Mouse (Mus musculus) kidney, adult 11 months (tissue): ENCODE measurements around the gene Tspoap1.

ENCODE experiments used
- DNase-seq: peaks from one replicate; pipeline ENCODE4 v3.0.0; 2022

Gene Tspoap1

DNA sequence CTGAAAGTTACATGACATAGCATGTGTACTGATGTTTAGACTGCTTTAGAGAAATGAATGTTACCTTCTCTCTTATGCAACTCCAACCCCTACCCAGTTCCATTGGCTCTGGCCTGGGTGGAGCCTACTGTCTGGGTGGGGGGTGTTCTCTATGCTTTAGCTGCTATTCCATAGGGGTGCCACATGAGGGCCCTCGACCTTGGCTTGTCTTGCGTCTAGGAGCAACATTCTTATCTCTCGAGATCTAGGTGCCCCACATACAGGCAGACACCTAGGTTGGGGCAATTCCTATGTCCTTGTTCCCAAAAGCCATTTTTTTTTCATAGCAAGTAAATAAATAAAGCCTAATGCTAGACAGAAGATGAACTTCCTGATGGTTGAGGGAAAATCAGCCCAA lies 734 bp upstream of the Tspoap1 start:
- DNase-seq: no peak

DNA sequence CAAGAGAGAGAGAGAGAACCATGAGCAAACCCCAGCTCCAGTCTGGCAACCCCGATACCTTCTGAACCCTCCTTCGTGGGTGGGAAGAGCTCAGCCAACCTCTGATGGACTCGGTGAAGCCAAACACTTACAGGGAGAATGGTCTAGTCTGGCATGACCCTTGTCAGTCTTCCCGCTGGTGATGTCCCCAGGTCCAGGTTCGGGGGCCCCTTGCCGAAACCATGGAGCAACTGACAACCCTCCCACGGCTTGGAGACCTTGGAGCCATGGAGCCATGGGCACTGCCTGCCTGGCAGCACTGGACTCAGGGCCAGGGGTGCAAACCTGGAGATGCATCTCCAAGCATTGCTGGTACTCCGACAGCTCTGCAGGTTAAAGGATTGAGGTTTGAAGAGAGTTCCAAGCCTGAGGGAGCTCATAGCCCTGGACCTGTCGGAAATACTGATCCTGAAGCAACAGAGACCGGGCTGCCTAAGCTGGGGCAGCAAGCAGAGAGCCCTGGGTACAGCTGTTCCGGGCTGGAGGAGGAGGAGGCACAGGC lies 910 bp downstream of the Tspoap1 start:
- DNase-seq: no peak

DNA sequence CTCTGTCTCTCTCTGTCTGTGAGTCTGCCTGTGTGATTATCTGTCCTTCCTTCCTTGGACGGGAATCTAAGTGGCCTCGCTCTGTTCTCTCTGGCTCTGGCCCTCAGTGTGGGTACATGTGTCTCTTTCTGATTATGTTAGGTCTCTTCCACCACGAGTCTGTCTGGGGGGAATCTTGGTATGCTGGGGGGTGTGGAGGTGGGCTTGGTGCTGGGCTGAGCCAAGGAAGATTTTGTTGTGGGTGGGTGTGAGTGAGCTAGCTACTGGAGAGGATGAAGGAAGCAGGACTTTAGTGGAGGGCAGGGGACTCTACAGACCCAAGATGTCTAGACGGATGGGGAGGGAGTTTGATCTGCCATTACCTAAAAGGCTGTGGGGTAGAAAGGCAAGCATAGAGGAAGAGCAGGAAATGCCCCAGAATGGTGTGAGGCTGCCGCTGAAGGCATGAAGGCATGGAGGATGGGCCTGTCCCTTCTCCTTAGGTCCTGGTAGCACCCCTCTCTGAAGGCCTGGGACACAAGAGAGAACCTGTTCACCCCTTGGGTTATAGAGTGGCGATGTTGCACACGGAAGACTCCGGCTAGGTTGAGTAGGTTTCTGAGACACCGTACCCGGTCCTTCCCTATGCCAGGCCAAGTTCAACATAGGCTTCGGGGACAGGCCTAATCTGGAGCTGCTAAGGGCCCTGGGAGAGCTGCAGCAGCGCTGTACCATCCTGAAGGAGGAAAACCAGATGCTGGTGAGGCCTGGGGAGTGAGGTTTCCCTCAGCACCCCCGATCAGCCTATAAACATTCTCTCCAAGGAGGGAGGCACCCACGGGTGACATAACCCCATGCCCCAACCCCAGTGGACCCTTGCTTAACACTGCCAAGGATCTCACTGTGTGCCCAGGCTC lies 1.7 kb downstream of the Tspoap1 start:
- DNase-seq: no peak

DNA sequence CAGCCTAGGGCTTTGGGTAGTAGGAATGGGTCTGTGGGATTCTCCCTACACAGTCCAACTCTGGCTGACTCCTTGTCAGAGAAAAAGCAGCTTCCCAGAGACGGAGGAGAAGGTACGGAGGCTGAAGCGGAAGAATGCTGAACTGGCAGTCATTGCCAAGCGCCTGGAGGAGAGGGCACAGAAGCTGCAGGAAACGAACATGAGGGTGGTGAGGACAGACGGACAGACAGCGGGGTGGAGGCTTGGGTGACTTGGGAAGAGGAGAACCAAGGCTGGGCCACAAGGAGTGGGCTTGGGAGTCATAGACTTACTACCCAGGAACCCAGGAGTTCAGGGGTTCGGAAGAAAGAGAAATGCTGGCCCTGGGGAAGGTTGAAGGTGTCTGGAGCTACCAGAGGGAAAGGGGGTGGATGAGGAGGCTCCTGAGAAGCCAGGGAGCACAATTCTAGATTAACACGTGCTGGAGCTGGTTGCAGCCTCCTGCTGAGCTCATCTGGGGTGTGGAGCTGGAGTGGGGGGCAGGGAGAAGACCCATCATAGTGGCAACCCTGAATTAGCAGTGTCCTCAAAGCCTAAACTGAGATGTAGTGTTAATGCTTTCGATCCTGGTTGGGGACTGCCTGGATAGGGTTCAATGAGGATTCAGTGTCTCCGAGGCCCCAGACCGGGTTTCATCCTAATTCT lies 2.5 kb downstream of the Tspoap1 start:
- DNase-seq: no peak

DNA sequence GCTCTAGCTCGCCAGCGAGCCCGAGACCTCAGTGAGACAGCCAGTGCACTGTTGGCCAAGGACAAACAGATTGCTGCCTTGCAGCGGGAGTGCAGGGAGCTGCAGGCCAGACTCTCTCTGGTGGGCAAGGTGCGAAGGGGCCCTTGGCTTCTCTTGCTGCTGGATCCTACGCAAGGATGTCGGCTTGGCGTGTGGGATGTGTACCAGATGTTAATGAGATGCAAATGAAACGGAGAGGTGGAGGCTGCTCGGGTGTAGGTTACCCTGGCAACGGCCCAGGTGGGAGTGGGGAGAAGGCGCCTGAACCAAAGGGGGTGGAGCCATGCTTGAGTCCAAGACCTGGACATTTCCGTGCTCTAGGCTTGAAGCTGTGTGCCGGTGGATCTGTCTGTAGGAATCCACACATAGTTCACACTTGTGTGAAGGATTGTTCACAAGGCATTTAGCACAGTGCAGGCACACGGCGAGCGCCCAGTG lies 3.2 kb downstream of the Tspoap1 start:
- DNase-seq: peak; percentile 67

DNA sequence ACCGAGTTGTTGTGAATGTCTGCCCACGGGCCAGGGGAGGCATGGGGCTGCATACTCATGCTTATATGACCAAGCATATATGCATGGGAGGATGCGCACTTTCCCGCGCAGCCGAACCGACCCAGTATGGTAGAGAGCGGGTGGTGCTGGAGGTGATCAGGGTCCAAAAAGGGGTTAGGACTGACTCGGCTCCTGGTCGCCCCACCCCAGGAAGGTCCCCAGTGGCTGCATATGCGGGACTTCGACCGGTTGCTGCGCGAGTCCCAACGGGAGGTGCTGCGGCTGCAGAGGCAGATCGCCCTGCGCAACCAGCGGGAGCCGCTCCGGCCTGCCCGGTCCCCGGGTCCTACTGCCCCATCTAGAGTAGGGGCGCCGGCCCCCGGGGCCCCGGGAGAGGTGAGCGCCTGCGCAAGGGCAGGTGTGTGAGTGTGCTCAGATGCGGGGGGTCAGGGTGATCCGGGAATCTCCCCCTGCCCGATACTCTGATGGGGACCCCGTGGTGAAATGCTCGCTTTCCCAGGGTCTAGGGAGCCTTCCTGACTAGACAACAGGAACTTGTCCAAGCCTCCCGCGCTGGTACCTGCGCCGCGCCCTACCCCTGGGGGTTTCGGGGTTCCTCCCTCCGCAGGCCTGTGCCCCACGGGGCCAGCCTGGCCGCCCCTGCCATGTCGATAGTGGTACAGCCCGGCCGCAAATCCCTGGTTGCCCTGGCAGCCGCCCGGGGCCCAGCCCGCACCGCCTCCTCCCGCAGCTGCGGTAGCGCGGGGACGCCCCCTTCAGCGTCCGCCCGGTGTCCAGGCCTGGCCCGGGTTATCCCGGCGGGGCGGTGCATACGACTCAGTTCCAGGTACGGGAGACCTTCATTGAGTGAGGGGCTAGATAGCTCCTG lies 3.9 kb downstream of the Tspoap1 start:
- DNase-seq: peak; percentile 28

DNA sequence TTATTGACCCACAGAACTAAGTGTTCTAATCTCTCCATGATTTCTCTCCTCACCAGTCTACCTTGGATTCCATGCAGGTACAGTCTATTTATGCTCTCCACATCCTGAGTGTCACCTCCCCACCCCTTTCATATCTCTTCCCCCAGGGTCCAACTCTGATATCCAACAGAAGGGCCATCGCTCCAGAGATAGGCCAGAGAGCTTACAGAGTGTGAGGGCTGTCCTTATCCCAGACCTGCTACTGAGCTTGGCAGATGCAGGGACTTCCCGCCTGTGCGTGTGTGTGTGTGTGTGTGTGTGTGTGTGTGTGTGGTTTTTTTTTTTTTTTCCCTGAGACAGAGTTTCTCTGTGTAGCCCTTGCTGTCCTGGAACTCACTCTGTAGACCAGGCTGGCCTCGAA lies 8.4 kb downstream of the Tspoap1 start:
- no peak for DNase-seq

DNA sequence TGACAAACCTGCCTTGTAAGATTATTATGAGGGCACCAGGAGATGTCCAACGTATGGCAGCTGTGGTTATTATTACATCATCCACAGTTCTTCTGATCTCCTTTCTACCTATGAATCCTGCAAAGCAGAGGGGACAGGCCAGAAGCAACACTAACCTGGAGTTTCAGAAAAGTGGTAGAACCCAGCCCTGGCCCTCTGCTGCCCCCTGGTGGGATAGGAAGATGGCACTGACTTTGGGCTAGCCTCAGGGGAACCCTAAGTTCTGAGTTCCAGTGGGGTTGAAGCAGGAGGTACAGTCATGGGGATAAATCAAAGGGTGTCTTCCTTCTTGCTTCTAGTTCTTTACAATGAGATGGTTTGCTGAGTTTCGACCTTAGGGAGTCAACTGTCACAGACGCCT lies 10.6 kb downstream of the Tspoap1 start:
- peak; percentile 50 for DNase-seq

DNA sequence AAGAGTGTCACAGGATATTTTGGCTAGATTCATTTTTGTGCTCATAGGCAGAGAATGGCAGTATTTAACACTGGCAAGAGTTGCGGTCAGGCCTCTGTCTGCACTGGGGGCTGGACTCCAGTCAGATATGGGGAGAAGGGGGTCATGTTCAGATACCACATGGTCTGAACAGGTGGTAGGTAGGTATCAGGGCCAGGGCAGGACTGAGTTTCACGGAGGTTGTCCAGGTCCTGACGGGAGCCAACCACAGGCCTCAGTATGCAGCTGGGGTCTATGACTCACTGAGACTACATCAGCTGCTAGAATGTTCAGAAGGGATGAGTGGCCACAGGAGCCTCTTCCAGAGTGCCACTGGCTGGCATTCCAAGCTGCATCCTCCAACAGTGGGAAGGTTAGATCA lies 12.0 kb downstream of the Tspoap1 start:
- no peak for DNase-seq

DNA sequence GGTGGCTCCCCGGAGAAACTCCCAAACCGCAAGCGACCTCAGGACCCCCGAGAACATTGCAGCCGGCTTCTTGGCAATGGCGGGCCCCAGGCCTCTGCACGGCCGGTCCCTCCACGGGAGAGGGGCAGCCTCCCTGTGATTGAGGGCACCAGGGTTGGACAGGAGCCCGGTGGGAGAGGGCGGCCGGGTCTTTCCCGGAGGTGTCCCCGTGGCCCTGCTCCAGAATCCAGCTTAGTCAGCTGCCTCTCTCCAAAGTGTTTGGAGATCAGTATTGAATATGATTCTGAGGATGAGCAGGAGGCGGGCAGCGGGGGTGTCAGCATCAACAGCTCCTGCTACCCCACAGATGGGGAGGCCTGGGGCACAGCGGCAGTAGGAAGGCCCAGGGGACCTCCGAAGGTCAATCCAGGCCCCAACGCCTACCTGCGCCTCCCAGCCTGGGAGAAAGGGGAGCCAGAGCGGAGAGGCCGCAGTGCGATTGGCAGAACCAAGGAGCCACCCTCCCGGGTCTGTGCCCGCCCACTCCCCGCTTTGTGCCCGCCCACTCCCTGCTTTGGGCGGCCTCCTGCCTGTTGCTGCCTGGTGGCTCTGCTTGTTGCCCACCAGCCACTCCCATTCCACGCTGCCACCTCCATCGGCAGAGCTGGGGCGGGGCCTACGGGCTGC lies 17.9 kb downstream of the Tspoap1 start:
- DNase-seq: peak; percentile 95

DNA sequence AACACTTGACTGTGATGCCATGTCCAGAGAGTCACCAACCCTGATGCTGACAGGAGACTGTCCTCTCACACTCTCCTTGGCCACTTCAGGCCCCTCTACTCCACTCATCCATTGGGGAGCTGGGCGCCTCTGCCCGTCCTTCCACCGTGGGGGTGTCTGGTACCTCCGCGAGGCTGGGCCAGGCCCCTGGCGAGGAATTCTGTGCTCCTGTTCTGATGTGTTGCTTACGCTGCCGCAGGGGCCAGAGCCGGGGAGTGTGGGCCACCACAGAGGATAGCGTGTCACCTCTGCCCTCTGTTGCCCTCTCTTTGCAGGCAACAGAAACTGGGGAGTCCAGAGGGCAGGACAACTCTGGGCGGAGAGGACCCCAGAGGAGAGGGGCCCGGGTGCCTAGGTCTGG lies 18.6 kb downstream of the Tspoap1 start:
- DNase-seq: no peak

DNA sequence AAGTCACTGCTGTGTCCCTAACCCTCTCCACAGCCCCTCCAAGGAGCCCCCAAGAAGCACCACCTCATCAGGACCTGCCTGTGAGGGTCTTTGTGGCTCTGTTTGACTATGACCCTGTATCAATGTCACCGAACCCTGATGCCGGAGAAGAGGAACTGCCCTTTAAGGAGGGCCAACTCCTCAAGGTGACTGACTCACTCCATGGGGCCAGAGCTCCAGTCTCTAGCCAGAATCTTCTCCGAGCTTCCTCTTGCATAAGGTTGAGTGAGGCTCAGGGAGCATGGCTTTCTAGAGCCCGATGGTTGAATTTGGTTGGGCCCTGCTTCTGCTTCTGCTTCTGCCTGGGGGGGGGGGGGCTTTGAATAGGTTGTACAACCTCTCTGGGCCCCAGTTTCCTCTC lies 19.1 kb downstream of the Tspoap1 start:
- DNase-seq: no peak

DNA sequence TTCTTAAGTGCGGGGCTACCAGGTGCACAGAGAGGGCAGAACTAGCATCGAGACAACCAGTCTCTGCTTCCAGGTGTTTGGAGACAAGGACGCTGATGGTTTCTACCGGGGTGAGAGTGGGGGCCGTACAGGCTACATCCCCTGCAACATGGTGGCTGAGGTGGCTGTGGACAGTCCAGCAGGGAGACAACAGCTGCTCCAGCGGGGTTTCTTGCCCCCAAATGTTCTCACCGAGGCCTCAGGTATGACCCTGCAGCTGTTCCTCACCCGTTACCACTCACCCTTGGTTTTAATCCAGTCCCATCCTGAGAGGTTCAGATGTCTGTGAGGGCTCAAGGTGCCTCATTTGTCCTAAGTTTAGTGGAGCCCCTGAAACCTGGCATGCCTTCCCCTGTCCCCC lies 19.8 kb downstream of the Tspoap1 start:
- no peak for DNase-seq

DNA sequence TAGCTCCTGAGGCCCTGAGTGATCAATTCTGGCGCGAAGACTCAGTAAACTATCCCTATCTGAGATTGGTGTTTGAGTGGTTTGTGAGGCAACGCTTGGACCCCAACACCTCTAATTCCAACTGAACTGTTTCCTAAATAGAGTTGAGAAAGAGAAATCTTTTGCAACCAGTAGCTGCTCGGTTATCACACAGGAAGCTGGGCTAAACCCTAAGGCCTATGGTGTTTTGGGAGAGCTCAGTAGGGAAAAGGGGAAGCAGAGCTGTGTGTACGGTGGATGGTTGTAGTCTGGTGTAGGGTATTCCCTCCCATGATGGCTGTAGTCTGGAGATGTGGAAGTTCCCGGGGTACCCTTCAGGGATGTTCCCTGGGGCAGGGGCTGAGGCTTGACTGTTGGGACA lies 29.7 kb downstream of the Tspoap1 start:
- no peak for DNase-seq

DNA sequence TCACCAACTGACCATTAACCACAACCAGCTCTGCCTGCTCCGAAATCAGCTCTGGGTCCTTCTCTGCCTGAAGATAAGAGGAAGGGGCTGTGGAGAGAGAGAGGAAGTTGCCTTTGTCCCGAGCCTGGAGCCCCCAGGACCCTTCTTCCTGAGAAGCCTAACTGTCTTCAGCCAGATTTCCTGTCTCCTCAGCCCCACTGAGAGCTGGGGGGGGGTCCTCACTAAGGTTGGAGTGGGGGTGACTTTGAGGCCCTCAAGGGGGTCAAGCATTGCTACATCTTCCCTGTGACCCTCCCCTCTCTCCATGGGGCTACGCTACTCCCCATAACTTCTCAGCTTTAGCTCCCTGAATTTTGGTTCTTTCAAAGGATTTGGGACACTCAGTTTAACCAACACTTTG lies 33.1 kb downstream of the Tspoap1 start, which contains the start of gene Mpo:
Gene Mpo, plus strand, starts transcription at position 122 of the 400 bp plus-strand sequence.
- no peak for DNase-seq

DNA sequence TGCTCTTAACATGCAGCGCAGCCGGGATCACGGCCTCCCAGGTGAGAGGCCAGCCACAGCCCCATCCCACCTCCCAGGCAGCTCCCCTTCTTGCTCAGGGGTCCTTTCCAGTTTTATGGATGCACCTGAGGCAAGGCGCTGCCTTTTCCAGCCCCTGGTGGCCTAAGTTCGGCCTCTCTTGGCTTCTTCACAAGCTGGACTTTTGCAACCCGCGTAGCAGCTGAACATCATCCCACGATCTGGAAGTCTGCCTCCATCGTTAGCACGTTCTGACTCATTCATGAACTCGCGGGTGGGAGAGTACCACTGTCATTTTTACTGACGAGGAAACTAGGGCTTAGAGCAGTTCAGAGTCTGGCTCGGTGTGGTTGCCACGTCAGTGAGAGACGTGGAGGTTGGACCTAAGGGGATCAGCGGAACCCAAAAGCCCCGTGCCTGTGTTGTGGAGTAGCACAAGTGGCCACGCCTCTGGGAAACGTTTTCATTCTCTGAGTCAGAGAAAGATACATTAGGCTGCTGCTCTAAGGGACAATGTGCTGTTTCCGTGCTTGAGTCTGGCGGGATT lies 41.5 kb downstream of the Tspoap1 start:
- DNase-seq: no peak

DNA sequence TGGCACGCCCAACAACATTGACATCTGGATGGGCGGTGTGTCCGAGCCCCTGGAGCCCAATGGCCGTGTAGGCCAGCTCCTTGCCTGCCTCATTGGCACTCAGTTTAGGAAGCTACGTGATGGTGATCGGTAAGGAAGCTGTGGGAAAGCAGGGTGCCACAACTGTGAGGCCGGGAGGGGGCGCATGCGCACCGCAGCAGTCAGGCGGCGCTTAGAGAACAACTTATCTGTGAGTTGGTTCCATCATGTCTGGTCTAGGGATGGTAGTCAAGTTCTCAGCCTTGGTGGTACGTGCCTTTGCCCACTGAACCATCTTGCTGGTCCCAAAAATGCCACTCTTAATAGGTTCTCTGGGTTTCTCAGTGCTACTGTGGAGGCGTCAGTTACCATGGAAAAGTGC lies 42.3 kb downstream of the Tspoap1 start:
- no peak for DNase-seq

DNA sequence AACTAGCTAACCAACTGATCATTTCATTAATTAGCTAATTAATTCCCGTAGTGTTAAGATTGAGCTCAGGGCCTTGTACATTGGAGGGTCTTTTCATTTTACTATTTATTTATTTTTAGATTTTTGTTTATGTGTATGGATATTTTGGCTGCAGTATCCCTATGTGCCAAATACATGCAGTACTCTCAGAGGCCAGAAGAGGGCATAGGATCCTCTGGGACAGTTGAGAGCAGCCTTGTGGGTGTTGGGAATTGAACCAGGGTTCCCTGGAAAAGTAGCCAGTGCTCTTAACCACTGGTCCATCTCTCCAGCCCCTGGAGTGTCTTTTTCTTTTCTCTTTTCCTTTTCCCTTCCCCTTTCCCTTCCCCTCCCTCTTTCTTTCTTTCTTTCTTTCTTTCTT lies 45.1 kb downstream of the Tspoap1 start:
- DNase-seq: no peak

DNA sequence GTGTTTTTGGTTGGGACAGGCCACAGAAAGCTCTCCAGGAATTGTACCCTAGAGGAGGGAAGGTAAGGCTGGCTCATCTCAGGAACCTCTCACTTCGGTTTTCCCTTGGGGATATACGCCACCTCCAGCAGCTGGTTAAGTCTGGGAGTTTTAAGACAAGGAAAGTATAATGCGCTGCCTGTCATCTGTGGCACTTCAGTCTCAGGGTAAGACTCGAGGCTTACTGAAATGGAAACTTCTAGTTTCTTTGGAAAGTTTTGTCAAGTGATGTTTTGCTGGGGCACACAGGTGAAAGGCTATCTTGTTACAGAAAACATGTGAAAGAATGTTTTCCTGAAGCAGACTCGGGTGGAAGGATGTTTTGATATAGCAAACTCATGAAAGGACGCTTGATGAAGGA lies 47.1 kb downstream of the Tspoap1 start:
- DNase-seq: no peak

DNA sequence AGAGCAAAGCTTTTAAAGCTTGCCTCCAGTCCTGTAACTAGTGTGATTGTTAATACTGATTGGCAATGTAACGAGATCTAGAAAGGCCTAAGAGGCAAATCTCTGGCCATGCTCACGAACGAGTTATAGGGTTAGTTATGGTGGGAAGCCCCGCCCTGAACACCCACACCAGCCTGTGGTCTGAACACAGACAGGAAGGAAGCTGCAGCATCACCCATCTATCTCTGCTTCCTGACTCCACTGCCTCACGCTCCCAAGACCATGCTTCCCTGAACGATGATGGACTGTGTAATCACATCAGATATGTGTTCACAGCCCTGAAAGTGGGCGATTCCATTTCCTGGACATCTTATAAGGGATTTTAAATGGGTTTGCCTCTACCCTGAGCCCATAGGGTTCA lies 47.9 kb downstream of the Tspoap1 start:
- no peak for DNase-seq

DNA sequence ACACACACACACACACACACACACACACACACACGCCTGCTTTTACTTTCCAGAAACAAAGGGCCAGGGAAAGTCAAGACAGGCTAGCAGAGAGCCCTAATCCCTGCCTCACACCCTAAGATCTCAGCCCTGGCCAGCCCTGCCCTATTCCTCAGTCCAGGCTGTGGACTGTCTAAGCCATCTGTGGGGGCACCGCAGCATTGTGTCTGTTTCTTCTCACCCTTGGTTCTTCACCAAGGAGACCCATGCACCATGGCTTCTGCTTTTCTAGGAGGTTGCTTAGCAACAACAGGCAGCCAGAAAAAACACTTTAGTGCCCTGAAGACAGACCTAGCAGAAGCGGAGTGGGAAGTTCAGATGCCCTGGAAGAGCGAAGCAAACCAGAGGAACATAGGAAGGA lies 51.1 kb downstream of the Tspoap1 start:
- DNase-seq: no peak

DNA sequence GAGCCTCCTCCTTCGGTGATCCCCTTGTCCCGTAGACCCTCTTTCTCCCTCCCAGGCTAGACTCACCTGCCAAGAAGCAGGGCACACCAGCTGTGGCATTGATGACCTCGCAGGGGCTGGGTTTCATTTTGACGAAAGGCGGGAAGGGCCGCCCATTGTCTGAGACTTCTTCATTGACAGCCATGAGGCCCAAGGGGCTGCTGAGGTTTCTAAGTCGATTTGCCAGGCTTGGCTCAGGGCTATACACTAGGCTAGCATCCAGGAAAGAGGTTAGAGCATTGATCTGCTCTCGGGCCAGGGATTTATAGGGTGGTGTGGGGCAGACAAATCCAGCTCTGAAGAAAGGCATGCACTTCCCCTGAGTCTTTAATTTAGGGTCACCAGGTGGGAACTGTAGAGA lies 54.5 kb downstream of the Tspoap1 start:
- DNase-seq: no peak
